Mouse (Mus musculus) T-cell, adult 66 days (primary cell): Measurements from ENCODE around the gene Aacs. TPM values are rescaled to one million over a fixed set of nuclear protein-coding genes. Genes with fewer than 3 reads are reported as not detected.

Source experiments
- total RNA-seq, 2 experiments: library from RNA; stranded (reverse); gene quantifications; 3 replicates in 1 of 2; 4 replicates in 1 of 2; pipeline ENCODE4 v1.2.4; 2023

The Aacs gene
- 10 to 100 TPM; 28.7 to 37.1 TPM for total RNA-seq

GRCm38 (mm10) chr5:125475601-125476285 lies at the start of gene Aacs:
Gene Aacs (plus strand): TSS chr5:125475814.

DNA sequence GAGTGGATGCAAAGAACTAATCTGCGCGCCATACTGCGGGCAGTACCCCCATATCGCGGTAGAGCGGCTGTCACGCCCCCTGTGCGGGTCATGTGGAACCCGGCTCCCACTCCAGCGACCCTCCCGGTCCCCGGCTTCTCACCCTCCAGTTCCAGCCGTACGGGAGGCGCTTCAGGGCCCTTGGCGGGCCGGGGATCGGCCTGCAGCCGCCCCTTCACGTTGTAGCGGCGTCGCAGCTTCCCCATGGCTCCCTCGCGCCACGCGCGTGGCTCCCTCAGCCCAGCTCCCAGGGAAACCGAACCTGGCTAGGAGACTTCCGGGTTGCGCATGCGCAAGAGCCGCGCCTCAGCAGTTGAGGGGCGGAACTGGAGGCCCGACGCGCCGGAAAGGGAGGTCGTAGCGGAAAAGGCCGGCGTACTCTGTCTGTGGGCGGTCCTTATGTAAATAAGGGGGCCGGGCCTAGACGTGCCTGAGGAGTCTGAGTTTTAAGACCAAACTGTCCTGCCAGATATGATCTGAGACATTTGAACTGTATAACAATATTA lies 41.7 kb upstream of the Aacs start, which contains the start of gene Dhx37:
Gene Dhx37, minus strand, starts transcription at position 329 of the 545 bp plus-strand sequence.

GRCm38 (mm10) chr5:125441234-125442114 lies 34.1 kb upstream of the Aacs start, which contains the start of gene Bri3bp:
Gene Bri3bp (plus strand): TSS chr5:125441568.

DNA sequence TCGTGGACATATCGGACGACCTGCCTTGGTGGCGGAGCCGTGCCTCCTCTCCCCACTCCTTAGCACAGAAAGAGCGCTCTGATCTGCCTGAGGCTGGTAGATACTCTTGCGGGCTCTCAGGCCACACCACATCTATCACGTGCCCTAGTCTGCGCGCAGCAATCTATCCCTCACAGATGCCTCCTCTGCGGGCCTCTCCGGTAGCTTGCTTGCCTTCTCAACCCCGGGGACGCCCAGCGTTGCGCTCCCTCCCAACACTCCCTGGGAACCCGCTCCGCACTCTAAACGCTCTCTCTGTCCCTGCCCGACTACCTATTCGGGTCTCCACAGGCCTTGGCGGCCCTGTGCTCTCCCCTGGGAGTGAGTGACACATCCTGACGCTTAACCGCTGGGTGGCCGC lies 56.0 kb downstream of the Aacs start, which contains the start of gene Tmem132b:
Gene Tmem132b, plus strand, starts transcription at position 141 of the 400 bp plus-strand sequence.

Other genes with a start within 250 kb of the Aacs start
- gene Scarb1, start 134.7 kb upstream of the Aacs start, total RNA-seq = 10 to 100 TPM; 17.7 to 18.3 TPM
- gene Gm10382, start 86.5 kb upstream of the Aacs start, total RNA-seq = under 1 TPM in 1 of 2 experiments, not detected in 1; 0.76 TPM
- gene Ubc, start 85.6 kb upstream of the Aacs start, total RNA-seq = 1,000 to 10,000 TPM; 1,296 to 1,426 TPM
- 10 to 100 TPM; 23.7 to 26.9 TPM for gene Dhx37, start 41.7 kb upstream of the Aacs start, total RNA-seq
- gene Bri3bp, start 34.2 kb upstream of the Aacs start, total RNA-seq = 10 to 100 TPM; 17.0 to 20.3 TPM
- gene Tmem132b, start 56.0 kb downstream of the Aacs start, total RNA-seq = not detected